Mouse (Mus musculus) lung, embryonic 15.5 days (tissue): ENCODE data around the gene Paf1. TPM values are rescaled to one million over a fixed set of nuclear protein-coding genes. Genes with fewer than 3 reads are reported as not detected.

Experiments used
- ATAC-seq: fragments of 200-750 bp; cut with Nextera tagmentation; 2 replicates; pipeline ENCODE4 v1.8.0; 2017; ENCODE audit warnings: moderate number of reproducible peaks, borderline replicate concordance; ENCODE audit not compliant: low FRiP score, low TSS enrichment; ENCODE audit errors: extremely low read depth
- H3K27ac ChIP-seq: fragments of 300-500 bp; sonication (generic); 2 replicates; pipeline ENCODE4 v1.5.1; 2015; ENCODE audit warnings: moderate library complexity, mild to moderate bottlenecking, inconsistent platforms
- H3K27me3 ChIP-seq: fragments of 300-500 bp; sonication (generic); 2 replicates; pipeline ENCODE4 v1.6.1; 2015; ENCODE audit warnings: inconsistent platforms
- H3K36me3 ChIP-seq: fragments of 300-500 bp; sonication (generic); 2 replicates; pipeline ENCODE4 v1.6.1; 2015; ENCODE audit warnings: inconsistent platforms
- H3K4me1 ChIP-seq: fragments of 300-500 bp; sonication (generic); 2 replicates; pipeline ENCODE4 v1.6.1; 2015; ENCODE audit warnings: inconsistent platforms
- H3K4me2 ChIP-seq: fragments of 300-500 bp; sonication (generic); 2 replicates; pipeline ENCODE4 v1.6.1; 2015; ENCODE audit warnings: inconsistent platforms, mild to moderate bottlenecking, moderate library complexity
- H3K4me3 ChIP-seq: fragments of 300-500 bp; sonication (generic); 2 replicates; pipeline ENCODE4 v1.5.1; 2015; ENCODE audit warnings: mild to moderate bottlenecking, inconsistent platforms
- H3K9ac ChIP-seq: fragments of 300-500 bp; sonication (generic); 2 replicates; pipeline ENCODE4 v1.6.1; 2015; ENCODE audit warnings: inconsistent platforms
- H3K9me3 ChIP-seq: fragments of 300-500 bp; sonication (generic); 2 replicates; pipeline ENCODE4 v1.6.1; 2016; ENCODE audit warnings: inconsistent platforms
- WGBS: fragments of 180-500 bp; shearing (Covaris S2); methylation state at CpG from one replicate; pipeline ENCODE4 v1.1.7; 2015; 5-methylcytosine and 5-hydroxymethylcytosine counted together
- polyA plus RNA-seq: library from polyadenylated mRNA; unstranded; fragments of >200 nt; fragmentation: Nextera tagmentation; extraction: Ambion mirVana; gene quantifications from 2 replicates; pipeline ENCODE4 v1.2.1, GENCODE M21; 2015

Gene Paf1
- polyA plus RNA-seq, 1 experiment from 2014 or later = 88.2 TPM

DNA sequence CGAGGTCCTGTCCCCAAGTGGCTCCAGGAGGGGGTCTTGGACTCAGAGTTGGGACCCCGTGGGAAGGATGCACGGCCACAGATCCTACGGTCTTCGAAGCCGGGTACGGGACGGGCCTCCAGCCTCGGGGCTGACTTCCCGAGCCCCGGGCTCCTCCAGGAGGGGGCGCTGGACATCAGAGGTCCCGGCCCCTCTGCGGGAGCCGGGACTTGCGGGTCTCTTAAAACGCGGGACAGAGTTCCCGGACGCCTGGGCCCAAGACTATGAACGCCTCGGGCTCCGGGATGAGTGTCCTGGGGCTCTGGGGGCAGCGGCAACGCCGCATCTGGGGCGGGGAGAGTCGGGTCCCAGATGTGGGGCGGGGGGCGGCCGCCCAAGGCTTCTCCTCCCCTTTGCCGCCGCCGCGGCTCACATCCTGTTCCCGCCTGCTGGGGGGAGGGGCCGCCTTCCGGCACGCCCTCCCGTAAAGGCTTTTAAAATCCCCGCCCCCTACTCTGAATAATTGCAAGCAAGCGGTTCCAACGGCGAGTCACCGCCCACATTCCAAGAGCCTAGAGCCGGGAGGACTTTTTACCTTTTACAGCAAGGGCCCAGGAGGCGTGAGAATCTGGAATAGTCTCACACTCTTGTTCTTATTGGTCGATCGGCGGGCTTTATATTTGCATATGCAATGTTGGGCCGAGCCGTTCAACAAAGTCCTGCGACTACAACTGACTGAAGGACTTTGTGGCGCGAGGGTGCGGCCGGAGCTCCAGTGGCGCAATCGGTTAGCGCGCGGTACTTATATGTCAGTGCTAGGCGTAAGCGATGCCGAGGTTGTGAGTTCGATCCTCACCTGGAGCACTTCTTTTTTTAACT, 20.3 kb upstream of the Paf1 start, which contains the start of gene Plekhg2:
Gene Plekhg2 (minus strand): TSS at position 349 of the 858 bp plus-strand sequence.
- H3K4me1 ChIP-seq = peaks cover 41% of the 10 kb centered on the region

DNA sequence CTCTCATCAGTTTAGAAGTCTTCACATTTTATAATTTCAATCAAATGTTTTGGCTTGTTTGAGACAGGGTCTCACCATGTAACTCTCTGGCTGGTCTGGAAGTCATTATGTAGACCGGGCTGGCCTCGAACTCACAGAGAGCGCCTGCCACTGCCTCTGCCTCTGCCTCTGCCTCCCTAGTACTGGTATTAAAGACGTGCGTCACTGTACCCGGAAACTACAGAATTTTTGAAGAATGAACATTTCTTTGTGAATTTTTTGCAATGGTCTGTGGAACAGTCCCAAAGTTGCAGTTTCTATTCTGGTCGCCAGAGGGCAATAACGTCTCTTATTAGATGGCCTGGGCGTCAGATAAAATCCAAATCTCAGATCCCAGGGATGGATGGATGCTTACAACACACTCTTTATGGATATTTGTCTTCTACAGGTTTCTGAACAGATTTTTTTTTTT, 19.6 kb upstream of the Paf1 start:
- Histone ChIP-seq H3K4me3 (peak overlapping the region; percentile 86), H3K4me2 (peak overlapping the region; percentile 60), H3K4me1 (peaks cover 48% of the 10 kb centered on the region), H3K27me3 (no peaks in the 10 kb centered on the region), H3K36me3 (peaks cover 20% of the 10 kb centered on the region), H3K9me3 (no peaks in the 10 kb centered on the region), H3K27ac (peak overlapping the region; percentile 96), H3K9ac (peak overlapping the region; percentile 36; the same call in 1 of the 2 replicates)
- peak; percentile 3 for ATAC-seq
- WGBS = 1% methylated on average over 9 of the region's 9 CpGs

More for the DNA sequence above, 20.3 kb upstream of the Paf1 start, which contains the start of gene Plekhg2:
- H3K9me3 ChIP-seq = no peaks in the 10 kb centered on the region
- no peaks in the 10 kb centered on the region for H3K27me3 ChIP-seq
- peak within 1 kb of the TSS; percentile 77 for H3K4me2 ChIP-seq
- H3K4me3 ChIP-seq = peak within 1 kb of the TSS; percentile 86
- H3K36me3 ChIP-seq = peaks cover 27% of the 10 kb centered on the region
- WGBS = under 1% methylated on average over 66 of the region's 66 CpGs
- peak within 1 kb of the TSS; percentile 96 for H3K27ac ChIP-seq
- peak within 1 kb of the TSS; percentile 87 for H3K9ac ChIP-seq
- ATAC-seq = peak; percentile 89

DNA sequence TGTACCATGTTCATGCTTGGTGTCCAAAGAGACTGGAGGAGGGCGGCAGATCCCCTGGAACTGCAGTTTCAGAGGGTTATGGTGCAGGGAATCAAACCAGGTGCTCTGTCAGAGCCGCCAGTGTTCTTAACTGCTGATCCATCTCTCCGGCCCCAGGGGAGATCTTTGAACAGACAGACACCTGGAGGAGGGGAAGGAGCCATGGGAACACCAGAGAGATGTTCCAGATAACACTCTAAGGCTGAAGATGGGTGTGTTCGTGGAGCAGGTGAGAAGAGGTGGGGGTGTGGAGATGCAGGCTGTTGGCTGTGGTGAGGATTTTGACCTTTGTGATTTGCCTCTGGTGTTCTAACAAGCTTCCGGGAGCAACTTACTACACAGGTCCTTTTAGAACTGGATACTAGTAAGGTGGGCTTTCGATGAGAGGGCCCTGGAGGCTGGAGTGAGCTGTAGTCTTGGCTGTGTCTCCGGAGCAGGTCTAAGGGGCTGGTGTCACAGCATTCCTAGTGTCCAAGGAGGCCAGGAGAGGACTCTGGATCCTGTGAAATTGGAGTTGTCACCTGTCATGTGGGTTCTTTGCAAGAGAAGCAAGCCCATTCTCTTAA, 18.8 kb upstream of the Paf1 start:
- H3K4me1 ChIP-seq = peaks cover 49% of the 10 kb centered on the region
- ATAC-seq = no peak

DNA sequence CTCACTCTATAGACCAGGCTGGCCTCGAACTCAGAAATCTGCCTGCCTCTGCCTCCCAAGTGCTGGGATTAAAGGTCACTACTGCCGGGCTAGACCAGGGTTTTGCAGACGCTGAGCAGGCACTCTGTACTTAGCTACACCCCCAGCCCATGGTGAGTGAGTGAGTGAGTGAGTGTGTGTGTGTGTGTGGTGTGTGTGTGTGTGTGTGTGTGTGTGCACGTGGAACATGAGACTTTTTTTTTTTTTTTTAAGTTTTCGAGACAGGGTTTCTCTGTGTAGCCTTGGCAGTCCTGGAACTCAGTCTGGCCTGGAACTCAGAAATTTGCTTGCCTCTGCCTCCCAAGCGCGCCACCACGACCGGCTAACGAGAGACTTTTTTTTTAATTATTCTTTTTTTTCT, 18.1 kb upstream of the Paf1 start:
- ATAC-seq = no peak
- H3K9ac ChIP-seq = no peak overlapping the region
- 0 out of 2 replicates have a peak overlapping the region, but pooled peaks have one; percentile 68 for H3K4me3 ChIP-seq
- peaks cover 54% of the 10 kb centered on the region for H3K4me1 ChIP-seq
- peaks cover 7% of the 10 kb centered on the region; the same call in 1 of the 2 replicates for H3K36me3 ChIP-seq
- H3K27me3 ChIP-seq = no peaks in the 10 kb centered on the region
- H3K4me2 ChIP-seq = peak overlapping the region; percentile 83
- H3K27ac ChIP-seq = peak overlapping the region; percentile 98
- WGBS = 72% methylated on average over 10 of the region's 10 CpGs
- no peaks in the 10 kb centered on the region for H3K9me3 ChIP-seq

More for the DNA sequence above, 18.8 kb upstream of the Paf1 start:
- H3K9me3 ChIP-seq = no peaks in the 10 kb centered on the region
- peak overlapping the region; percentile 64; the same call in 1 of the 2 replicates for H3K27ac ChIP-seq
- no peak overlapping the region for H3K9ac ChIP-seq
- WGBS = 79% methylated on average over 7 of the region's 7 CpGs
- peaks cover 12% of the 10 kb centered on the region; the same call in 1 of the 2 replicates for H3K36me3 ChIP-seq
- H3K4me2 ChIP-seq = no peak overlapping the region
- no peaks in the 10 kb centered on the region for H3K27me3 ChIP-seq
- H3K4me3 ChIP-seq = no peak overlapping the region

DNA sequence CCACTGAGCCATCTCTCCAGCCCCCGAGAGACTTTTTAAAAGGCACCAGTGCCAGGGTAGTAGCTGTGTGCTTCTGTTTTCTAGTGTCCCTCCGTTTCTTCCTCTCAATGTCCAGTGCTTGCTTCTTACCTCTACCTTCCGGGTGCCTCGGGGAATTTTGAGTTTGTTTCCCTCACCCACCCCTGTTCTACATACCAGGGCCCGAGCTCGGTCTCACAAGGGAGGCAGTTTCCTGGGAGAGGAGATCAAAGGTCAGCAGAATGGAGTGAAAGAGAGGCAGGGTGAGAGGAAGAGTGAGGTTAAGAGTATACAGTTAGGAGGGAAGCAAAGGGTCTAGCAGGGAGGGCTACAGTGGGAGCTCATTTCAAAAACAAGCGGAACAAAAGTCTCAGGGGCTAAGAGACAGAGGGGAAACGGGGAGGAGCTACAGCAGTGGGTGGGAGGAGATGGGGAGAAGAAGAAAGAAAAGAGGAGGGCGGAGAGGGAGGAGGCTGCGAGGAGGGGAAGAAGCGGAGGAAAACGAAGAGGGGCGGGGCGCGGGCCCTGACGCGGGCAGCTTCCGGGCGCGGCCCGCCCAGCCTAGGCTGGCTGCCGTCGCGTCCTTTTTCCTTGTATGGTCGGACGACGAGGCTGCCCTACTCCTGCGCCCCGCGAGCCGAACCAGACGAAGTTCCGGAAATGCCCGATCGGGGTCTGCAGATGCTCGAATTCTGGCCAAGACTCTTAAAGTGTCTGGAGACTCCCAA, 17.4 kb upstream of the Paf1 start:
- H3K4me2 ChIP-seq = peak overlapping the region; percentile 83
- peaks cover 54% of the 10 kb centered on the region for H3K4me1 ChIP-seq
- H3K9ac ChIP-seq = peak overlapping the region; percentile 63
- 2% methylated on average over 35 of the region's 36 CpGs for WGBS
- peak; percentile 66 for ATAC-seq
- H3K27ac ChIP-seq = peak overlapping the region; percentile 98
- peak overlapping the region; percentile 68 for H3K4me3 ChIP-seq
- H3K36me3 ChIP-seq = no peaks in the 10 kb centered on the region; the same call in 1 of the 2 replicates
- no peaks in the 10 kb centered on the region for H3K27me3 ChIP-seq
- no peaks in the 10 kb centered on the region for H3K9me3 ChIP-seq

DNA sequence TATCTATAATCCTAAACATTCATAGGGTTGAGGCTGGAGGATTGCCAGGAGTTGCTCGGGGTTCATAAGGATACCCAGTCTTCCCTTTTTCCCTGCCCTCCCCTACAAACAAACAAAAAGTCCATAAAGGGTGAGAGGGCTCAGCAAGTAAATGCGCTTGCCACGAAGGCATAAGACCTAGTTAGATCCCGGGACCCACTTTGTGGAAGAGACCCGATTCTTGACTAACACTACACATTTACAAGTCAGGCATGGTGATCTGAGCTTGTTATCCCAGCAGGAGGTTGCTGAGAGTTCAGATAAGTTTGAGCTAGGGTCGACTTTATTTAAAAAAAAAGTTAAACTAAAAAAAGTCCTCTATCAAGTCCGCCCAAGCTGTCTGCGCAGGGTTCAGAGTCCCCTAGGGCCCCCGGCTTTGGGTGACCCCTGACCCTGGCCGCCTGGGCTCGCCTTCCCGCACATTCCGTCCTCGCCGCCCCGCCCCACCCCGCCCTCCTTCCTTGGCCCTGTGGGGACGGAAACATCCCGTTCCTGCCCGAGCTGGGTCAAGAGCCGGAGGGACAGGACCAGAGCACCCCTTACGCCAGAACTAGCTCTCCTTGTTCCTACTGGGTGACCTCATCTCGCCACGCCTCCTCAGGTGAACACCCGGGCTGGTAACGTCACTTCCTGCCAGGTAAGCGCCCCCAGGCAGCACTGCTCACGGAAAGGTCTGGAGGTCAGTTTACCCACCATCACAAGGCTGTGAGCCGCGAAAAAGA, 16.6 kb upstream of the Paf1 start:
- Histone ChIP-seq H3K4me1 (peaks cover 56% of the 10 kb centered on the region), H3K27ac (peak overlapping the region; percentile 98), H3K36me3 (no peaks in the 10 kb centered on the region), H3K9me3 (no peaks in the 10 kb centered on the region), H3K4me3 (peak overlapping the region; percentile 68), H3K27me3 (no peaks in the 10 kb centered on the region), H3K9ac (peak overlapping the region; percentile 41), H3K4me2 (peak overlapping the region; percentile 83)
- ATAC-seq = no peak
- 1% methylated on average over 30 of the region's 30 CpGs for WGBS

DNA sequence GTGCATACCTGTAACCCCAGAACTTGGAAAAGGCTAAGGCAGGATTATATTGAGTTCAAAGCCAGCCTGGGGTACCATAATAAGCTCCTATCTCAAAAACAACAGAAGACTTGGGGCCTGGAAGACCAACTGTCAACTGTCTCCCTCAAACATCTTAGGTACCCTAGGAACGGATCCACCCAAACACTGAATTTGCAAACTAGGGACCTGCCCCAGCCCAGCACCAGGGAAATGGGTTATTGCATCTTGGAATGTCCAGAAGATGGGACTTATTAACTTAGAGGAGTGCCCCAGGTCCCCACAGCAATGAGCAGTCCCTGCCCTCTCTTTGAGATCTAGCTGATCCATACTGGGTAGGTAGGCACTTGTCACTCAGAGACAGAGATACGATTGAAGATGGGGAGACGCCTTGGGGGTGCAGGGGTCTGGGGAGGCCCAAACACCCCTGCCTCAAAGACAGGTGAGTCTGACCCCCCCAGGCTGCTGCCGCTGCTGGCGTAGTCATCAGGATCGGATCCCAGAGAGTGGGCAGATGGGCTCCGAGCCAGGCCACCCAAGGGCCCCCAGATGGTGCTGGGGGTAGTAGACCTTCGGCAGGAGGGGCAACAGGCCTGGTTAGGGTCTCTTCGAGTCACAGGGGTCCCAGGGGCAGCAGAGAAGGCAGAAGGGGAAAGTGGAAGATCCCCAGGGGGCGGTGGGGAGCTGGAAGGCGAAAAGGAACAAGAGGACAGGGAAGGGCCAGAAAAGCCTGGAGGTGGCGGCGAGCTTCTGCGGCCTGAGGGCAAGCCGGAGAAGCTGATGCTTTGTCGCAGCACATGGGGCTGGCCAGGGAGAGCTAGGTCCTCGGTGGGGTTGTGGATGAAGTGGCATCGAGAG, 15.3 kb upstream of the Paf1 start:
- Histone ChIP-seq H3K9ac (peak overlapping the region; percentile 82), H3K4me3 (peak overlapping the region; percentile 68), H3K27ac (peak overlapping the region; percentile 98), H3K4me1 (peaks cover 67% of the 10 kb centered on the region), H3K9me3 (no peaks in the 10 kb centered on the region), H3K4me2 (peak overlapping the region; percentile 83), H3K36me3 (no peaks in the 10 kb centered on the region), H3K27me3 (no peaks in the 10 kb centered on the region)
- no peak for ATAC-seq
- WGBS = 61% methylated on average over 18 of the region's 18 CpGs

DNA sequence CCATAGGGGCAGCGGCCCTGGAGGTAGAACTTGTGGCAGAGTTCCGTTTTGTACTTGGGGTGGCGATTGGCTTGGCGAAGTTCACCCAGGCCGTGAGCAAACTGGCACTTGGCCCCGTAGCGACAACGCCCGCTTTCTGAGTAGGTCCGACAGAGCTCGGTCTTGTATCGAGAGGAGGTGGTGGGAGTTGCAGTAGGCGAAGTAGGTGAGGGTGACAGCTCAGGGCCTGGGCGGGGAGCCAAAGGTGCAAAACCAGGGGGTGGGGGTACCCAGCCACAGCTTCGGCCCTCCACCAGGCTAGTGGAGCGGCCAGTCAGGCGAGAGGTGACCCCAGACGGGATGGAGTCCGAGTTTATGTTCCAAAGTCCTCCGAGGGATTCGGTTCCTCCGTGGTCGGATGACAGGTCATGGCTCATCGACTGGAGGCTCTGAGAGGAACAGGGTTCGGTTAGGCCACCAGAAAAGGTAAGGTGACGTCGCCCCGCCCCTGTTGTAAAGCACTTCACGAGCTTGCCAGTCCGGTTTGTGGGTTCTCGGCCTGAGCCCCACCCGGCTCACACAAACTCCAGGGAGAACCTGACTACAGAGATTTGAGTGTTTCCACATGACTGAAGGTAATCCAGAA, 14.6 kb upstream of the Paf1 start:
- no peaks in the 10 kb centered on the region for H3K9me3 ChIP-seq
- peak overlapping the region; percentile 68 for H3K4me3 ChIP-seq
- H3K27ac ChIP-seq = peak overlapping the region; percentile 98
- H3K4me2 ChIP-seq = peak overlapping the region; percentile 83
- ATAC-seq = no peak
- H3K36me3 ChIP-seq = no peaks in the 10 kb centered on the region
- no peaks in the 10 kb centered on the region for H3K27me3 ChIP-seq
- peak overlapping the region; percentile 82 for H3K9ac ChIP-seq
- WGBS = 18% methylated on average over 32 of the region's 32 CpGs
- peaks cover 74% of the 10 kb centered on the region for H3K4me1 ChIP-seq

DNA sequence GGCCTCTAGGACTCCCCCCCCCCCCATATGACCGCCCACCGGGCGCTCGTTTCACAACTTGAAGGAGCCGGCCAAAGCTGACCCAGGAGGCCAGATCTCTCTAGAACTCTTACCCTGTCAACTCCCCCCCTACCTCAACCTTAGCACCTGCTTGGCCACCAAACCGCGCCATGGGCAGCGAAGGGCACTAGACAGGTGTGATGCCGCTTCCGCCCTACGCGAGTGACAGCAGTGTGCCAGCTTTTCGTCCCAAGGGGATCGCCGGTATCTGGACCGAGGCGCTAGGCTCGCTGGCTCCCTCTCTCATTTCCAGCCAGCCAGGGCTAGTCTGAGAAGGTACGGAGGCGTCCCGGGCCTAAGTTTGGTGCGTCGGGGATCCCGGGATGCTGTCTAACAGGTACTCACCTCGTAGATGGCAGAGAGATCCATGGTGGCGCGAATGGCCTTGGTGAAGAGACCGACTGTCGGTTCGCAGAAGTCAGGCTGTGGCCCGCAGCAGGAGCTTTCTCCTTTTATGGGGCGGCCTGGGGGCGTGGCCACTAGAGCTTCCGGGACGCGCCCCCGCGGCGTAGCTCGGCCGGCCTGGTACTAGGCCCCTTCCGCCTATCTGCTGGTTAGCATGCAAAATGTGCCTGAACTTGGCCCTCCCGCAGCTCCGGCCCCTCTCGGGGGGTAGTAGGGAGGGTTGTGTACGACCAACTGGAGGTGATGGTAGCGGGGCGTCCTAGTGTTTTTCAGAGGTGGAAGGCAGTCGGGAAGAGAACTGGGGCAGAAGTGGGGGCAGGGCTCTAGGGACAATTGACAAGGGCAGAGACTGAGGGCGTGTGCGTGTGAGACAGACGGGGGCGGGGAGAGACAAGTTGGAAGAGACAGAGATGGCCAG, 13.7 kb upstream of the Paf1 start:
- H3K4me1 ChIP-seq = peaks cover 73% of the 10 kb centered on the region
- H3K4me2 ChIP-seq = peak overlapping the region; percentile 83
- no peaks in the 10 kb centered on the region for H3K27me3 ChIP-seq
- ATAC-seq = peak; percentile 16
- peak overlapping the region; percentile 68 for H3K4me3 ChIP-seq
- no peaks in the 10 kb centered on the region for H3K9me3 ChIP-seq
- 1% methylated on average over 53 of the region's 53 CpGs for WGBS
- no peaks in the 10 kb centered on the region for H3K36me3 ChIP-seq
- peak overlapping the region; percentile 98 for H3K27ac ChIP-seq
- H3K9ac ChIP-seq = peak overlapping the region; percentile 82
